Mouse (Mus musculus): ENCODE results near the gene Pigp.

- TF ChIP-seq USF1 (IDR thresholded peaks at IDR 0.05; ENCODE audit: low read depth, low read length) = no peak
- no peak for TF ChIP-seq TCF12 (IDR thresholded peaks at IDR 0.05; ENCODE audit: low read depth, low read length)
- TF ChIP-seq CTCF (conservative IDR thresholded peaks at IDR 0.05 in 1 of 2, IDR thresholded peaks at IDR 0.05 in 1 of 2; ENCODE audit: low read depth in 2 of 2, low read length in 2 of 2) = no peak
- no peak for TF ChIP-seq POLR2A (IDR thresholded peaks at IDR 0.05; ENCODE audit: low read depth, low read length)
- no peak for TF ChIP-seq GABPA (IDR thresholded peaks at IDR 0.05; ENCODE audit: insufficient replicate concordance, low read depth, low read length)
- TF ChIP-seq IRF4 (IDR thresholded peaks at IDR 0.05; ENCODE audit: low read depth, low read length) = no peak
- TF ChIP-seq ETS1 (conservative IDR thresholded peaks at IDR 0.05; ENCODE audit: low read depth, low read length) = no peak
- TF ChIP-seq EP300 (IDR thresholded peaks at IDR 0.05; ENCODE audit: low read length) = no peak
- TF ChIP-seq CHD2 (IDR thresholded peaks at IDR 0.05; ENCODE audit: low read length) = no peak
- TF ChIP-seq ZC3H11A (IDR thresholded peaks at IDR 0.05; ENCODE audit: low read depth, low read length) = no peak
- TF ChIP-seq MAX (IDR thresholded peaks at IDR 0.05; ENCODE audit: low read length) = no peak
Measured at GRCm38 (mm10) chr16:94412198-94412597, 40.6 kb upstream of the Pigp start.

Data from CH12.LX (cell line).